Mouse (Mus musculus) myocyte (in vitro differentiated cells): ENCODE data around the gene Map4k1. TPM values are rescaled to one million over a fixed set of nuclear protein-coding genes. Genes with fewer than 3 reads are reported as not detected.

Source experiments
- H3K27me3 ChIP-seq: one replicate; pipeline ENCODE4 v1.6.1; 2011; ENCODE audit not compliant: control insufficient read depth, insufficient read depth, insufficient read length
- H3K36me3 ChIP-seq: one replicate; pipeline ENCODE4 v1.6.1; 2011; ENCODE audit not compliant: control insufficient read depth, insufficient read depth
- H3K4me2 ChIP-seq: one replicate; pipeline ENCODE4 v1.6.1; 2011; ENCODE audit warnings: low read depth, control low read depth
- H3K4me3 ChIP-seq: one replicate; pipeline ENCODE4 v1.5.1; 2011; ENCODE audit warnings: mild to moderate bottlenecking, control low read depth, moderate library complexity
- H3K79me2 ChIP-seq: one replicate; pipeline ENCODE4 v1.6.1; 2011; ENCODE audit not compliant: control insufficient read depth, insufficient read depth
- H3ac ChIP-seq: one replicate; pipeline ENCODE4 v1.6.1; 2011; ENCODE audit not compliant: control insufficient read depth, insufficient read length
- CEBPB ChIP-seq: IDR thresholded peaks from 2 replicates; pipeline ENCODE4 v1.6.1; 2011; ENCODE audit warnings: mild to moderate bottlenecking, moderate library complexity; ENCODE audit not compliant: poor library complexity, insufficient read depth, severe bottlenecking
- E2F4 ChIP-seq: IDR thresholded peaks from one replicate; pipeline ENCODE4 v1.6.1; 2011; ENCODE audit warnings: mild to moderate bottlenecking, control low read depth, moderate library complexity; ENCODE audit not compliant: insufficient read depth
- MAX ChIP-seq: IDR thresholded peaks from one replicate; pipeline ENCODE4 v1.6.1; 2011; ENCODE audit warnings: low read depth, mild to moderate bottlenecking, control low read depth
- MYOD1 ChIP-seq, 3 experiments: IDR thresholded peaks; one replicate each; pipeline ENCODE4 v1.6.1; 2011; ENCODE audit warnings: control low read depth in 2 of 3, low read depth in 2 of 3, mild to moderate bottlenecking in 2 of 3, moderate library complexity in 1 of 3; ENCODE audit not compliant: insufficient read length in 2 of 3, control insufficient read depth in 1 of 3
- MYOG ChIP-seq, 3 experiments: IDR thresholded peaks; one replicate each; pipeline ENCODE4 v1.6.1; 2011; ENCODE audit warnings: control low read depth in 2 of 3, low read depth in 2 of 3, mild to moderate bottlenecking in 2 of 3; ENCODE audit not compliant: insufficient read length in 2 of 3, control insufficient read depth in 1 of 3, insufficient read depth in 1 of 3
- POLR2A ChIP-seq: IDR thresholded peaks from one replicate; pipeline ENCODE4 v1.6.1; 2011; ENCODE audit warnings: low read depth, mild to moderate bottlenecking, control low read depth, moderate library complexity; ENCODE audit not compliant: insufficient read length
- POLR2AphosphoS2 ChIP-seq: IDR thresholded peaks from one replicate; pipeline ENCODE4 v1.6.1; 2011; ENCODE audit warnings: low read depth, control low read depth; ENCODE audit not compliant: insufficient read length
- REST ChIP-seq: IDR thresholded peaks from one replicate; pipeline ENCODE4 v1.6.1; 2011; ENCODE audit warnings: mild to moderate bottlenecking, control low read depth, moderate library complexity; ENCODE audit not compliant: insufficient read depth, insufficient read length
- SRF ChIP-seq: IDR thresholded peaks from one replicate; pipeline ENCODE4 v1.6.1; 2011; ENCODE audit warnings: low read depth; ENCODE audit not compliant: control insufficient read depth, insufficient read length
- TCF12 ChIP-seq: IDR thresholded peaks from one replicate; pipeline ENCODE4 v1.6.1; 2011; ENCODE audit warnings: mild to moderate bottlenecking, control low read depth; ENCODE audit not compliant: poor library complexity, insufficient read depth, severe bottlenecking
- TCF3 ChIP-seq: IDR thresholded peaks from one replicate; pipeline ENCODE4 v1.6.1; 2011; ENCODE audit warnings: low read depth, control low read depth; ENCODE audit not compliant: insufficient read length
- USF1 ChIP-seq: IDR thresholded peaks from one replicate; pipeline ENCODE4 v1.6.1; 2011; ENCODE audit warnings: low read depth, mild to moderate bottlenecking, control low read depth, moderate library complexity
- polyA plus RNA-seq: library from polyadenylated mRNA; unstranded; fragments of >200 nt; fragmentation: generic; extraction: Trizol; gene quantifications from one replicate; pipeline ENCODE4 v1.2.1, GENCODE M21; 2012; ENCODE audit warnings: missing spikeins

Gene Map4k1
- polyA plus RNA-seq, 1 experiment = 0.18 TPM

DNA sequence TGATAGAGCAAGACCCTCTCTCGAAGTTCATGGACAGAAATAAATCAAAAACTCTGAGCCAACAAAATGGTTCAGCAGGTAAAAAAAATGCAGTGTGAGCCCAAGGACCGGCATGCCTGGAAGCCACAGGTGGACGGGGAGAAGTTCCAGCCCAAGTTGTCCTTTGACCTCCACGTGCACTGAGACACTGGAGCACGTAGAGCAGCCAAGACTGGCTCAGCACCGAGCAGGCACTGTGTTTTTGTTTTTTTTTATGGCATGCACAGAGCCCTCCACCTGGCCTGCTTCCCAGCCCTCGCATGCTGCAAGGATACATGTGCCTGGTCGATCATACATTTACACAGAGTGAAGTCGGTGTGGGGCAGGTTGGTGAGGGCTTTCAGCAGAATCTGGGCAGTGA is 4.3 kb upstream of the Map4k1 start:
- H3K4me2 ChIP-seq = no peak overlapping the region
- no peak for TF ChIP-seq POLR2A
- no peak for TF ChIP-seq MAX
- TF ChIP-seq MYOD1 (IDR thresholded peaks at IDR 0.05; ENCODE audit: control insufficient read depth in 1 of 3, insufficient read length in 2 of 3, low read depth in 2 of 3) = no peak
- no peak for TF ChIP-seq MYOG (IDR thresholded peaks at IDR 0.05; ENCODE audit: control insufficient read depth in 1 of 3, insufficient read depth in 1 of 3, insufficient read length in 2 of 3, low read depth in 2 of 3)
- TF ChIP-seq E2F4 = no peak
- no peak for TF ChIP-seq TCF12
- H3K36me3 ChIP-seq = peaks cover 8% of the 10 kb centered on the region

GRCm38 (mm10) chr7:28982274-28983013 is 594 bp downstream of the Map4k1 start:
- peaks cover 15% of the 10 kb centered on the region for H3K79me2 ChIP-seq
- peak overlapping the region; percentile 99 for H3K4me2 ChIP-seq
- no peaks in the 10 kb centered on the region for H3K27me3 ChIP-seq
- peaks cover 4% of the 10 kb centered on the region for H3K36me3 ChIP-seq
- peak overlapping the region; percentile 92 for H3K4me3 ChIP-seq
- H3ac ChIP-seq = peak overlapping the region; percentile 98
- TF ChIP-seq USF1 = no peak
- peak in 1 of 3 experiments; percentile 30 for TF ChIP-seq MYOG (IDR thresholded peaks at IDR 0.05; ENCODE audit: control insufficient read depth in 1 of 3, insufficient read depth in 1 of 3, insufficient read length in 2 of 3, low read depth in 2 of 3)

More for the DNA sequence above, 4.3 kb upstream of the Map4k1 start:
- H3K4me3 ChIP-seq = no peak overlapping the region
- no peak overlapping the region for H3ac ChIP-seq
- no peaks in the 10 kb centered on the region for H3K27me3 ChIP-seq
- H3K79me2 ChIP-seq = peaks cover 15% of the 10 kb centered on the region

- H3K4me2 ChIP-seq = no peak overlapping the region
- H3ac ChIP-seq = no peak overlapping the region
- no peak overlapping the region for H3K4me3 ChIP-seq
- no peaks in the 10 kb centered on the region for H3K27me3 ChIP-seq
- H3K79me2 ChIP-seq = peaks cover 15% of the 10 kb centered on the region
- H3K36me3 ChIP-seq = peaks cover 4% of the 10 kb centered on the region
- no peak for TF ChIP-seq SRF
- TF ChIP-seq CEBPB = no peak
- no peak for TF ChIP-seq TCF3
- TF ChIP-seq TCF12 = no peak
- TF ChIP-seq USF1 = no peak
- TF ChIP-seq POLR2AphosphoS2 = no peak
Measured at GRCm38 (mm10) chr7:28983141-28983564, 1.3 kb downstream of the Map4k1 start.

DNA sequence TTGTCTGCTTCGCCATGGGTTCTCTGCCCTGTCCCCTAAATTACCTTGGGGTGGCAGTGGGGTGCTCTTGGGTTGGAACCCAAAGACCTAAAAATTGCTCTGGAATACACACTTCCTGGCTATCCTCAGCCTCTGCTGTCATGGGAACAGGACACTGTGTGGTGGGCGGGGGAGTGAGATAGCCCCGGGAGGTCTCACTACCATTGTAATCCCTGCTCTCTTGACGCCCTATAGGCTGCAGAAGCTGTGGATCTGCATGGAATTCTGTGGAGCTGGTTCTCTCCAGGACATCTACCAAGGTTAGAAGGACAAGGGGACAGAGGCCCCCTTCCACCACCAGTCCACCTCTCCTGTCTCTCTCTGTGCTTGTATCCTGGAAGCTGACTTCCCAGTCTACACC is 2.0 kb downstream of the Map4k1 start:
- no peak overlapping the region for H3ac ChIP-seq
- no peak overlapping the region for H3K4me2 ChIP-seq
- peaks cover 15% of the 10 kb centered on the region for H3K79me2 ChIP-seq
- no peaks in the 10 kb centered on the region for H3K27me3 ChIP-seq
- peaks cover 4% of the 10 kb centered on the region for H3K36me3 ChIP-seq
- TF ChIP-seq MYOD1 (IDR thresholded peaks at IDR 0.05; ENCODE audit: control insufficient read depth in 1 of 3, insufficient read length in 2 of 3, low read depth in 2 of 3) (no peak), TCF12 (no peak), USF1 (no peak), MAX (no peak), E2F4 (no peak), POLR2AphosphoS2 (no peak)
- H3K4me3 ChIP-seq = no peak overlapping the region

DNA sequence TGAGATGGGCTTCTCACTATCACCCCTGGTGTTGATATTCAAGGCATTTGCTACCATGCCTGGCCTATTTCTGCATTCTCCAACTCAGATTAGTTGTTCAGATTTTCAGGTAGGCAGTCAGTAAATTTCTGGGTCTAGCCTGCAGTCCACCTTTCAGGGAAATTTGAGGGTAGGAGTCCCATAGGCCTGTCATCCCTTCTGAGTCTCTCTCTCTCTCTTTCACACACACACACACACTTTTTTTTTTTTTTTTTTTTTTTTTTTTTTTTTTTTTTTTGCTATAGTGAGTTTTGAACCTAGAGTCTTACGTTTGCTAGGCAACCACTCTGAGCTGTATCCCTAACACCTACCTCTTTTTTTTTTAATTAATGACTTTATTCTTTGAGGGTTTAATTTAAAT is 2.6 kb downstream of the Map4k1 start:
- Histone ChIP-seq H3K4me3 (no peak overlapping the region), H3K4me2 (no peak overlapping the region), H3K79me2 (peaks cover 15% of the 10 kb centered on the region), H3K27me3 (peaks cover 4% of the 10 kb centered on the region), H3K36me3 (no peaks in the 10 kb centered on the region), H3ac (no peak overlapping the region)
- no peak for TF ChIP-seq TCF12
- TF ChIP-seq CEBPB = no peak
- TF ChIP-seq MYOG (IDR thresholded peaks at IDR 0.05; ENCODE audit: control insufficient read depth in 1 of 3, insufficient read depth in 1 of 3, insufficient read length in 2 of 3, low read depth in 2 of 3) = no peak
- TF ChIP-seq POLR2AphosphoS2 = no peak
- TF ChIP-seq REST = no peak
- no peak for TF ChIP-seq USF1
- TF ChIP-seq SRF = no peak
- no peak for TF ChIP-seq E2F4
- TF ChIP-seq POLR2A = no peak
- TF ChIP-seq MYOD1 (IDR thresholded peaks at IDR 0.05; ENCODE audit: control insufficient read depth in 1 of 3, insufficient read length in 2 of 3, low read depth in 2 of 3) = no peak
- no peak for TF ChIP-seq TCF3
- TF ChIP-seq MAX = no peak

DNA sequence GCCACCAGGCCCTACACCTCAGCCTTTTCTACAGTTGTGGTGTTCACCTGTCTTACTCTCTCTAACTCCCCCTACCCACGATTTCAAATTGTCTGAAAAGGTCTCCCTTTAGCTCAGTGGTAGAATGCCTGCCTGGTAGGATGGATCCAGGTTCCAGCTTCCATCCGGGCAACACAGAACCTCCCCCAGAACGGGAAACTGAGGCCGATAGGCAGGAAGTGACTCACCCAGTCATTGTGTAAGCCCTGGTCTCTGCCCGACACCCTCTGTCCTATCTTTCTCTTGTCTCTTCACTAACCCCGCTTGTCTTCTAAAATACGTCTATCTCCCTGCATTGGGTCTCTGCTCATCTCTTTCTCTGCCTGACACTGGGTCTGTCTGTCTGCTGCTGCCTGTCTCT is 3.4 kb downstream of the Map4k1 start:
- Histone ChIP-seq H3K79me2 (peaks cover 14% of the 10 kb centered on the region), H3K27me3 (peaks cover 6% of the 10 kb centered on the region), H3K36me3 (no peaks in the 10 kb centered on the region), H3K4me3 (no peak overlapping the region), H3ac (no peak overlapping the region), H3K4me2 (no peak overlapping the region)
- TF ChIP-seq E2F4 (no peak), CEBPB (no peak), MYOG (IDR thresholded peaks at IDR 0.05; ENCODE audit: control insufficient read depth in 1 of 3, insufficient read depth in 1 of 3, insufficient read length in 2 of 3, low read depth in 2 of 3) (no peak), POLR2A (no peak)
